Mouse (Mus musculus): ENCODE measurements around the gene Sdk1. TPM values are rescaled to one million over a fixed set of nuclear protein-coding genes. Genes with fewer than 3 reads are reported as not detected.

Sdk1 gene
- polyA plus RNA-seq, 1 experiment = not detected

- no peaks in the 10 kb centered on the region for H3K4me1 ChIP-seq
- H3K27me3 ChIP-seq (replicated peaks) = no peaks in the 10 kb centered on the region
- peaks cover 44% of the 10 kb centered on the region for H3K9me3 ChIP-seq
- H3K4me3 ChIP-seq (replicated peaks) = no peak overlapping the region
- TF ChIP-seq FLI1 (IDR thresholded peaks at IDR 0.05; ENCODE audit: low read length) (no peak), GATA1 (IDR thresholded peaks at IDR 0.05; ENCODE audit: borderline replicate concordance, low read length) (no peak)
- H3K36me3 ChIP-seq (replicated peaks; ENCODE audit: low read length) = no peaks in the 10 kb centered on the region
Observed at GRCm38 (mm10) chr5:141764111-141764510, 522.8 kb downstream of the Sdk1 start.

GRCm38 (mm10) chr5:141768761-141769515 lies 527.6 kb downstream of the Sdk1 start:
- Histone ChIP-seq H3K4me1 (no peaks in the 10 kb centered on the region), H3K9me3 (peaks cover 39% of the 10 kb centered on the region), H3K27me3 (replicated peaks) (no peaks in the 10 kb centered on the region), H3K4me3 (replicated peaks) (no peak overlapping the region), H3K36me3 (replicated peaks; ENCODE audit: low read length) (no peaks in the 10 kb centered on the region)
- TF ChIP-seq FLI1 (IDR thresholded peaks at IDR 0.05; ENCODE audit: low read length) (no peak), GATA1 (IDR thresholded peaks at IDR 0.05; ENCODE audit: borderline replicate concordance, low read length) (no peak)

- Histone ChIP-seq H3K9me3 (peaks cover 49% of the 10 kb centered on the region), H3K36me3 (replicated peaks; ENCODE audit: low read length) (no peaks in the 10 kb centered on the region), H3K4me3 (replicated peaks) (peak overlapping the region; percentile 16), H3K27me3 (replicated peaks) (no peaks in the 10 kb centered on the region), H3K4me1 (no peaks in the 10 kb centered on the region)
- TF ChIP-seq FLI1 (IDR thresholded peaks at IDR 0.05; ENCODE audit: low read length) (no peak), GATA1 (IDR thresholded peaks at IDR 0.05; ENCODE audit: borderline replicate concordance, low read length) (no peak)
Observed at GRCm38 (mm10) chr5:141771516-141771915, 530.2 kb downstream of the Sdk1 start.

GRCm38 (mm10) chr5:141778231-141778630 lies 536.9 kb downstream of the Sdk1 start:
- no peak for TF ChIP-seq GATA1 (IDR thresholded peaks at IDR 0.05; ENCODE audit: borderline replicate concordance, low read length)
- TF ChIP-seq FLI1 (IDR thresholded peaks at IDR 0.05; ENCODE audit: low read length) = no peak
- Histone ChIP-seq H3K4me3 (replicated peaks) (no peak overlapping the region), H3K4me1 (no peaks in the 10 kb centered on the region), H3K27me3 (replicated peaks) (no peaks in the 10 kb centered on the region), H3K36me3 (replicated peaks; ENCODE audit: low read length) (no peaks in the 10 kb centered on the region), H3K9me3 (peaks cover 75% of the 10 kb centered on the region)

GRCm38 (mm10) chr5:141781142-141781541 lies 539.9 kb downstream of the Sdk1 start:
- no peaks in the 10 kb centered on the region for H3K36me3 ChIP-seq (replicated peaks; ENCODE audit: low read length)
- no peak for TF ChIP-seq GATA1 (IDR thresholded peaks at IDR 0.05; ENCODE audit: borderline replicate concordance, low read length)
- TF ChIP-seq FLI1 (IDR thresholded peaks at IDR 0.05; ENCODE audit: low read length) = no peak
- H3K27me3 ChIP-seq (replicated peaks) = no peaks in the 10 kb centered on the region
- H3K4me1 ChIP-seq = no peaks in the 10 kb centered on the region
- H3K9me3 ChIP-seq = peaks cover 76% of the 10 kb centered on the region
- H3K4me3 ChIP-seq (replicated peaks) = no peak overlapping the region

GRCm38 (mm10) chr5:141782330-141782729 lies 541.0 kb downstream of the Sdk1 start:
- H3K4me3 ChIP-seq (replicated peaks) = peak overlapping the region; percentile 3
- H3K36me3 ChIP-seq (replicated peaks; ENCODE audit: low read length) = no peaks in the 10 kb centered on the region
- no peaks in the 10 kb centered on the region for H3K27me3 ChIP-seq (replicated peaks)
- TF ChIP-seq FLI1 (IDR thresholded peaks at IDR 0.05; ENCODE audit: low read length) (no peak), GATA1 (IDR thresholded peaks at IDR 0.05; ENCODE audit: borderline replicate concordance, low read length) (no peak)
- peaks cover 71% of the 10 kb centered on the region for H3K9me3 ChIP-seq
- H3K4me1 ChIP-seq = no peaks in the 10 kb centered on the region

GRCm38 (mm10) chr5:141783516-141783915 lies 542.2 kb downstream of the Sdk1 start:
- Histone ChIP-seq H3K27me3 (replicated peaks) (no peaks in the 10 kb centered on the region), H3K9me3 (peaks cover 65% of the 10 kb centered on the region), H3K36me3 (replicated peaks; ENCODE audit: low read length) (no peaks in the 10 kb centered on the region), H3K4me1 (no peaks in the 10 kb centered on the region), H3K4me3 (replicated peaks) (no peak overlapping the region)
- TF ChIP-seq FLI1 (IDR thresholded peaks at IDR 0.05; ENCODE audit: low read length) = no peak
- no peak for TF ChIP-seq GATA1 (IDR thresholded peaks at IDR 0.05; ENCODE audit: borderline replicate concordance, low read length)

- Histone ChIP-seq H3K4me1 (no peaks in the 10 kb centered on the region), H3K9me3 (peaks cover 25% of the 10 kb centered on the region), H3K4me3 (replicated peaks) (no peak overlapping the region), H3K36me3 (replicated peaks; ENCODE audit: low read length) (no peaks in the 10 kb centered on the region), H3K27me3 (replicated peaks) (no peaks in the 10 kb centered on the region)
- no peak for TF ChIP-seq GATA1 (IDR thresholded peaks at IDR 0.05; ENCODE audit: borderline replicate concordance, low read length)
- TF ChIP-seq FLI1 (IDR thresholded peaks at IDR 0.05; ENCODE audit: low read length) = no peak
Observed at GRCm38 (mm10) chr5:141793926-141794325, 552.6 kb downstream of the Sdk1 start.

GRCm38 (mm10) chr5:141823823-141824330 lies 582.6 kb downstream of the Sdk1 start:
- Histone ChIP-seq H3K4me1 (no peaks in the 10 kb centered on the region), H3K4me3 (replicated peaks) (no peak overlapping the region), H3K27me3 (replicated peaks) (no peaks in the 10 kb centered on the region), H3K36me3 (replicated peaks; ENCODE audit: low read length) (no peaks in the 10 kb centered on the region), H3K9me3 (peaks cover 49% of the 10 kb centered on the region)
- TF ChIP-seq FLI1 (IDR thresholded peaks at IDR 0.05; ENCODE audit: low read length) = no peak
- TF ChIP-seq GATA1 (IDR thresholded peaks at IDR 0.05; ENCODE audit: borderline replicate concordance, low read length) = no peak

DNA sequence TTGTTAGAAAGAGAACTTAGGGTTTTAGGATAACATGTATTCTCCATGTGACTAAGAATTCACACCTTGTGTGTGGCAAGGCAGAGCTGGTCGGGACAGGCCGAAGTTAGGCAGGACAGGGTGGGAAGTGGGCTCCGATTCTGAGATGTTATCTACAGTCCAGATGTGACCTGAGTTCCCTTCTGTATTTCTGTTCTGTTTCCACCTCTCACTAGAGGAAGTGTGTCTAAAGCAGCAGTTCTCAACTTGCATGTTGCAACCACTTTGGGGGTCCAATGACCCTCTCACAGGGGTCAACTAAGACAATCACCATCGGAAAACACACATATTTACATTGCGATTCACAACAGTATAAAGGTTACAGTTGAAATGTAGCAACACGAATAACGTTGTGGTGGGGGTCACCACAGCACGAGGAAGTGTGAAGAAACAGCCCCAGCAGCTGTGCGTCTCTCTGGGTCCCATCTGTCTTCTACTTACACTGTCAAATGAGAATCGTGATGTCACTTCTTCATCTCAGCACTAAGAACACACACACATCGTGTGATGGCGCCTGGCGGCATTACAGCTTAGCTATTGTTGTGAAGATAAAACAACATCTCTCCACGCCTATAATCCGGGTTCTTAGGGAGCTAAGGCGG lies 583.6 kb downstream of the Sdk1 start:
- H3K27me3 ChIP-seq (replicated peaks) = no peaks in the 10 kb centered on the region
- H3K36me3 ChIP-seq (replicated peaks; ENCODE audit: low read length) = no peaks in the 10 kb centered on the region
- TF ChIP-seq GATA1 (IDR thresholded peaks at IDR 0.05; ENCODE audit: borderline replicate concordance, low read length) (no peak), FLI1 (IDR thresholded peaks at IDR 0.05; ENCODE audit: low read length) (no peak)
- H3K9me3 ChIP-seq = peaks cover 53% of the 10 kb centered on the region
- H3K4me3 ChIP-seq (replicated peaks) = no peak overlapping the region
- no peaks in the 10 kb centered on the region for H3K4me1 ChIP-seq

Data from megakaryocyte, embryonic 14.5 days (primary cell).